Mouse (Mus musculus) lung, embryonic 16.5 days (tissue): ENCODE results near the gene Hist2h3c2. TPM values are rescaled to one million over a fixed set of nuclear protein-coding genes. Genes with fewer than 3 reads are reported as not detected.
A peak's percentile ranks its signal among the peaks of the same experiment; 100 is the strongest.
"Not testable (repeated sequence)": the region's sequence is repeated elsewhere in the genome, so short reads cannot be mapped to it uniquely, and the experiment has no call there.

Experiments
- ATAC-seq: fragments of 200-750 bp; cut with Nextera tagmentation; 2 replicates; pipeline ENCODE4 v1.8.0; 2017; ENCODE audit warnings: low read depth, mild to moderate bottlenecking, moderate library complexity
- H3K27ac ChIP-seq: fragments of 300-500 bp; sonication (generic); 2 replicates; pipeline ENCODE4 v1.5.1; 2014; ENCODE audit warnings: mild to moderate bottlenecking, control low read depth, low read length
- H3K27me3 ChIP-seq: fragments of 300-500 bp; sonication (generic); 2 replicates; pipeline ENCODE4 v1.6.1; 2014; ENCODE audit warnings: low read depth, low read length, mixed read lengths; ENCODE audit not compliant: control insufficient read depth, insufficient read depth
- H3K36me3 ChIP-seq: fragments of 300-500 bp; sonication (generic); 2 replicates; pipeline ENCODE4 v1.6.1; 2014; ENCODE audit warnings: low read length; ENCODE audit not compliant: control insufficient read depth, insufficient read depth
- H3K4me1 ChIP-seq: fragments of 300-500 bp; sonication (generic); replicated peaks from 2 replicates; pipeline ENCODE4 v1.6.1; 2014; ENCODE audit warnings: low read length, mixed read lengths; ENCODE audit not compliant: control insufficient read depth, insufficient read depth
- H3K4me2 ChIP-seq: fragments of 300-500 bp; sonication (generic); 2 replicates; pipeline ENCODE4 v1.6.1; 2014; ENCODE audit warnings: low read depth, low read length, control low read depth
- H3K4me3 ChIP-seq: fragments of 300-500 bp; sonication (generic); 2 replicates; pipeline ENCODE4 v1.5.1; 2014; ENCODE audit warnings: mild to moderate bottlenecking, low read length, control low read depth
- H3K9ac ChIP-seq: fragments of 300-500 bp; sonication (generic); 2 replicates; pipeline ENCODE4 v1.6.1; 2014; ENCODE audit warnings: low read length, control low read depth
- H3K9me3 ChIP-seq: fragments of 300-500 bp; sonication (generic); 2 replicates; pipeline ENCODE4 v1.6.1; 2016; ENCODE audit warnings: low read length; ENCODE audit not compliant: control insufficient read depth
- WGBS: fragments of 180-500 bp; shearing (Covaris S2); extraction: QIAGEN DNeasy Blood & Tissue Kit; methylation state at CpG from one replicate; pipeline ENCODE4 v1.1.7; 2014; 5-methylcytosine and 5-hydroxymethylcytosine counted together
- polyA plus RNA-seq: library from polyadenylated mRNA; unstranded; fragments of >200 nt; fragmentation: Nextera tagmentation; extraction: Ambion mirVana; gene quantifications from 2 replicates; pipeline ENCODE4 v1.2.1, GENCODE M21; 2015

Hist2h3c2 gene
- polyA plus RNA-seq, 1 experiment from 2014 or later, result 3.6 TPM

GRCm38 (mm10) chr3:96226695-96227648, 12.0 kb downstream of the Hist2h3c2 start:
- Histone ChIP-seq H3K27me3 (no peaks in the 10 kb centered on the region), H3K9ac (0 out of 2 replicates have a peak overlapping the region, but pooled peaks have one; percentile 20), H3K4me3 (no peak overlapping the region), H3K27ac (no peak overlapping the region), H3K36me3 (no peaks in the 10 kb centered on the region), H3K4me1 (peaks cover 15% of the 10 kb centered on the region), H3K4me2 (no peak overlapping the region), H3K9me3 (no peaks in the 10 kb centered on the region)
- peak; percentile 16; the same call in 1 of the 2 replicates for ATAC-seq
- 44% methylated on average over 8 of the region's 8 CpGs for WGBS

DNA sequence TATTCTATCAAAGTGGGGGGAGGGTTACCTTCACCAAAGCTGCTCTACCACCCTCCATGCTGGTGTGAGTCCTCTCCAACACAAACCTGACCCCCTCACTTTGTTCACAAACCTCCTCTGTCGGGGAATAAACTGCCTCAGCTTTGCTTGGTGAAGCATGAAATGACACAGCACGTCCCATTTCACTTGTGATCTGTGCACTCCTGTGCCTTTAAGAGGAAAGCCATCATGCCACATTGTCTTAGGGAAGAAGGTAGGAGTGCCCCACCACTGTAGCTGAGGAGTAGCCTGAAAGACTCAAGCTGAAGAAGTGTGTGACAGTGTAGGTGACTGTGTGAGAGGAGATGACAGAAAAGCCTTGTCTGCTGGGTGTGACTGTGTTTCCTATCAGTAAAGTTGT, 13.5 kb downstream of the Hist2h3c2 start:
- peaks cover 15% of the 10 kb centered on the region for H3K4me1 ChIP-seq
- H3K4me3 ChIP-seq, result no peak overlapping the region
- H3K9me3 ChIP-seq, result no peaks in the 10 kb centered on the region
- H3K4me2 ChIP-seq, result no peak overlapping the region
- no peaks in the 10 kb centered on the region for H3K27me3 ChIP-seq
- no peak overlapping the region for H3K9ac ChIP-seq
- ATAC-seq, result no peak
- no peak overlapping the region for H3K27ac ChIP-seq
- WGBS, result 51% methylated on average over 2 of the region's 2 CpGs
- no peaks in the 10 kb centered on the region for H3K36me3 ChIP-seq

DNA sequence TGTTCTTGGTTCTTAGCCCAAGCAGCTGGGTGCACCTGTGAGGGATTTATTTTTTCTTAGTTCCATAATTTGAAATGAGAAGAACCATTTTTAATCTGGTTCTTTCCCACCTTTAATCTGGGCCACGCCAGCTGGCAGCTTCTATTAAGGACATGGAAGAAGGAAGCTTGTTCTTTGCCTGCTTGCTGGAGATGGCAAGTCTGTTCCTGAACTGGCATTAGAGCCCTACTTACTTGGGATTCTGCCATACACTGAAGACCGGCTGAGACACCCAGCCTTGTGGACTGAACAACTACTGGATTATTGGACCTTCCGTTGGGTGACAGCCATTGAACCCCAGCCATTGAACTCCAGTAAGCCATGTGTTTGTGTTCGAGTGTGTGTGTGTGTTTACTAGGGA, 16.2 kb downstream of the Hist2h3c2 start:
- no peak for ATAC-seq
- Histone ChIP-seq H3K27ac (no peak overlapping the region), H3K4me2 (peak overlapping the region; percentile 78), H3K27me3 (no peaks in the 10 kb centered on the region), H3K36me3 (no peaks in the 10 kb centered on the region), H3K4me3 (no peak overlapping the region), H3K4me1 (peaks cover 22% of the 10 kb centered on the region), H3K9me3 (no peaks in the 10 kb centered on the region), H3K9ac (no peak overlapping the region)
- 88% methylated on average over 4 of the region's 4 CpGs for WGBS

DNA sequence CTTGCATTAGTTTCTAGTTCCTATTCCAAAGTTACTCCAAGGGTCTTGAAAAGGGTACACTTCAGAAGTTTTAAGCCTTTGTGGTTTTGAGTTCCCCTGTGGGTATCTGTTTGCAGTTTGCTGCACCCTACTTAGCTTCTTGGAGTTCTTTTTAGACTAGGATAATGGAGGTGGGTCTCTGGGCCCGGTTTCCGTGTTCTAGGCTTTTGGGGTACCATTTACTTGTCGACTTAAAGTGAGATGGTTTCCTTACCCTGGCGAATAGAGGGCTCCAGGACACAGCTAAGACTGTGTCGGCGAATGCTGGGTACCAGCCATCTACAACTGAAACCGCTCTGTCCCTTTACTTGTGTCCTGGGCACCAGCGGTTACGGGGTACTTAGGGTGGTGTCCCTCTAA, 17.3 kb downstream of the Hist2h3c2 start:
- Histone ChIP-seq H3K4me2 (peak overlapping the region; percentile 78), H3K4me3 (peak overlapping the region; percentile 74), H3K27ac (peak overlapping the region; percentile 99), H3K4me1 (peaks cover 20% of the 10 kb centered on the region), H3K9ac (peak overlapping the region; percentile 87), H3K9me3 (no peaks in the 10 kb centered on the region), H3K27me3 (no peaks in the 10 kb centered on the region), H3K36me3 (no peaks in the 10 kb centered on the region)
- ATAC-seq, result no peak
- 20% methylated on average over 9 of the region's 9 CpGs for WGBS

DNA sequence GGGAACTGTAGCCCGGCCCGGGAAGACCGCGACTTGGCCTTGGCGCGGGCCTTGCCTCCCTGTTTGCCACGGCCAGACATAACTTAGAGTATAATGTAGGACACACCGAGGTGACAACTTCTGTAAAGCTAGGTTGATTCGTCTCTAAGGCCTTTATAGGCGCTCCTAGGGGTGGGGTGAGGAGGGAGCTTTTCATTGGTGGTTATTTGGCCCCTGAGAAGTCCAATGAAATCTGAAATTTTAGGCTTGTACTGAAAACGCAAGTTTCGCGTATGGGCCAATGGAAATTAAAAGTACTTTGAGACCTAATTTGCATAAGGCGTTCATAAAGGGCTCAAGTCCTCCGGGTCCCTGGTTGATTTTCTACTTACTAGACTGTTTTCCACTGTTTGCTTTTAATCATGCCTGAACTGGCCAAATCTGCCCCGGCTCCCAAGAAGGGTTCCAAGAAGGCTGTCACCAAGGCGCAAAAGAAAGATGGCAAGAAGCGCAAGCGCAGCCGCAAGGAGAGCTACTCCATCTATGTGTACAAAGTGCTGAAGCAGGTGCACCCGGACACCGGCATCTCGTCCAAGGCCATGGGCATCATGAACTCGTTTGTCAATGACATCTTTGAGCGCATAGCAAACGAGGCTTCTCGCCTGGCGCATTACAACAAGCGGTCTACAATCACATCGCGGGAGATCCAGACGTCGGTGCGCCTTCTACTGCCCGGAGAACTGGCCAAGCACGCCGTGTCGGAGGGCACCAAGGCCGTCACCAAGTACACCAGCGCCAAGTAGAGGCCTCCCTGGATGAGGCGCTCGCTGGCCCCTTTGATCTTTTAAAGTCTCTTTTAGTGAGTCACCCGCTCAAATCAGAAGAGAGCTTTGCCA, 17.9 kb downstream of the Hist2h3c2 start, which contains the start of the genes Hist2h2ac and Hist2h2be:
Gene Hist2h2ac, minus strand, starts transcription at position 116 of the 875 bp plus-strand sequence.
Gene Hist2h2be, plus strand, starts transcription at position 355 of the 875 bp plus-strand sequence.
- WGBS, result under 1% methylated on average over 43 of the region's 43 CpGs
- Histone ChIP-seq H3K4me3 (peak within 1 kb of the TSS; percentile 74), H3K27me3 (no peaks in the 10 kb centered on the region), H3K27ac (peak within 1 kb of the TSS; percentile 99), H3K9ac (peak within 1 kb of the TSS; percentile 87), H3K9me3 (no peaks in the 10 kb centered on the region), H3K4me1 (peaks cover 20% of the 10 kb centered on the region), H3K36me3 (no peaks in the 10 kb centered on the region), H3K4me2 (peak within 1 kb of the TSS; percentile 78)
- peak; percentile 94 for ATAC-seq

GRCm38 (mm10) chr3:96220131-96220764, 18.7 kb downstream of the Hist2h3c2 start:
- peak; percentile 7 for ATAC-seq
- H3K27me3 ChIP-seq, H3K9me3 ChIP-seq, H3K36me3 ChIP-seq: not testable (repeated sequence)
- peak overlapping the region; percentile 99 for H3K27ac ChIP-seq
- H3K9ac ChIP-seq, result peak overlapping the region; percentile 87
- H3K4me3 ChIP-seq, result peak overlapping the region; percentile 74
- H3K4me2 ChIP-seq, result peak overlapping the region; percentile 78
- 0% methylated on average over 26 of the region's 47 CpGs for whole genome bisulfite sequencing
- peaks cover 20% of the 10 kb centered on the region for H3K4me1 ChIP-seq

GRCm38 (mm10) chr3:96219661-96220130, 19.2 kb downstream of the Hist2h3c2 start, which contains the start of the genes Bola1 and Hist2h2ab:
Bola1 (minus strand) TSS chr3:96219709.
Hist2h2ab (plus strand) TSS chr3:96219865.
- H3K27ac ChIP-seq, result peak within 1 kb of the TSS; percentile 99
- peak within 1 kb of the TSS; percentile 78 for H3K4me2 ChIP-seq
- H3K9ac ChIP-seq, result peak within 1 kb of the TSS; percentile 87
- peaks cover 20% of the 10 kb centered on the region for H3K4me1 ChIP-seq
- WGBS, result under 1% methylated on average over 37 of the region's 37 CpGs
- no peaks in the 10 kb centered on the region for H3K9me3 ChIP-seq
- ATAC-seq, result peak; percentile 82
- no peaks in the 10 kb centered on the region for H3K27me3 ChIP-seq
- H3K4me3 ChIP-seq, result peak within 1 kb of the TSS; percentile 74
- H3K36me3 ChIP-seq, result no peaks in the 10 kb centered on the region

GRCm38 (mm10) chr3:96219191-96219641, 19.7 kb downstream of the Hist2h3c2 start:
- peak overlapping the region; percentile 62 for H3K9ac ChIP-seq
- no peaks in the 10 kb centered on the region for H3K27me3 ChIP-seq
- WGBS, result 0% methylated on average over 12 of the region's 12 CpGs
- H3K4me2 ChIP-seq, result peak overlapping the region; percentile 78
- H3K4me1 ChIP-seq, result peaks cover 20% of the 10 kb centered on the region
- no peaks in the 10 kb centered on the region for H3K9me3 ChIP-seq
- H3K27ac ChIP-seq, result peak overlapping the region; percentile 99
- peak overlapping the region; percentile 74 for H3K4me3 ChIP-seq
- peak; percentile 21; the same call in 1 of the 2 replicates for ATAC-seq
- H3K36me3 ChIP-seq, result no peaks in the 10 kb centered on the region
